Mouse (Mus musculus) inflammation-experienced regulatory T-cells, adult 16 weeks (primary cell): ENCODE data around the gene Tldc2. TPM values are rescaled to one million over a fixed set of nuclear protein-coding genes. Genes with fewer than 3 reads are reported as not detected.

Experiments used
- polyA plus RNA-seq: library from polyadenylated mRNA; unstranded; fragments of 100-300 nt; shearing (Covaris generic); gene quantifications from one replicate; pipeline ENCODE4 v1.2.1, GENCODE M21; 2017

Gene Tldc2
- polyA plus RNA-seq: not detected

DNA sequence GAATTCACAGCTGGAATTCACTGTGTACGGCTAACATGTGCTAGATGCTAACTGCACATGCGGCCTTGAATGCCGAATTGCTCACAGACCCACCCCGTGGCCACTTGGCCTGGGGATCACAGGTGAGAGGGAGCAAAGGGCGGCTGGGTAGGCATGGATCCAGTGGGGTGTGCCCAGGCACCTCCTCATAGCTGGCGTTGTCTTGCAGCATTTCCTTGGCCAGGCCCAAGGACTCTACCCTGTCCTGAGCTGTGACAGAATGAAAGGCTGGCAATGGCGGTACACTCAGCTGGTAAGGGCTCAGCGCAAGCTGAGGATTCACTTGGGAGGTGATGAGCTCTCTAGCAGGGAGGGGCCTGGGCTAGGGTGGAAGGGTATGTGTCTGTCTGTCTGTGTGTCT is at the start of gene Tldc2:
TSS of gene Tldc2 (plus strand) at position 260 of the 400 bp plus-strand sequence.

DNA sequence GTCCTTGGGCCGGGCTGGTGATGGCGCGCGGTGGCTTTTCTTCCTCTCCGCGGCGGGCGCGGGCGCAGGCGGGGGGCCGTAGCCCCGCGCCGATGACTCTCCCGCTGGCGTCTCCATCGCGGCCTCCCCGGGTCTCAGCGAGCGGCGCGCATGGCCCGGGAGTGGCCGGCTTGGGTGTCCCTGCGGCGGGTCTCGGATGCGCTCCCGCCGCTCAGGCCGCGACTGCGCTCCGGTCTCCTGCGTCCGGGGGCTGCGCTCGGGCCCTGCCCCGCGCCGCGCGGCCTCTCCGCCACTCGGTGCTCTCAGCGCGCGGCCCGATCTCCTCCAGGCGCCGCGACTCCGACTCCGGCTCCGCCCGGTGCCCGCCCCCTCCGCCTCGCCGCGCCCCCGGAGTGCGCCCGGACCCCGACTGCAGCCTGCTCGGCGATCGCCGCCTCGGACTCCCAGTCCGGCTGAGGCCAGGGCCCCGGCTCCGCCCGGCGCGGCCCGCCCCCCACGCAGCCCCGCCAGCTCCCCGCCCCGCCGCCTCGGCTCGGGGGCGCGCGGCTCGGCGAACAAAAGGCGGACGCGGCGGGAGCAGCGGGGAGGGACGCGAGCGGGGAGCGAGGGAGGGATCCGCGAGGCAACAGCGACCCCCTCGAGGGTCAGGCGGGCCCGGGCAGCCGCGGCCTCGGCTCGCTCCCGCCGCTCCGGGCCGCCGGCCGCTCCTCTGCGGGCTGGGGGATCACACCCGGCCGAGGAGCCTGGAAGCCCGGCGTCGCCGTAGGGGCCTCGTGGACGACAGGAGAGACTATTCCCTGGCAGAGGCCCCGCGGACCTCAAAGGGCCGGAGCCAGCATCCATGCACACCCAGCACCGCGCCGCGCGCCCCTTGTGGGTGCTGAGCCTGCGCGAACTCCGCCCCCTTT is 7.8 kb upstream of the Tldc2 start, which contains the start of gene Soga1:
TSS of gene Soga1 (minus strand) at position 462 of the 908 bp plus-strand sequence.

GRCm38 (mm10) chr2:157135014-157135413 is 48.2 kb downstream of the Tldc2 start, which contains the start of gene Samhd1:
Gene Samhd1, minus strand, starts transcription at chr2:157135265.

Other genes with a start within 250 kb of the Tldc2 start
- 19.0 TPM for gene Tgif2, start 247.0 kb upstream of the Tldc2 start, polyA plus RNA-seq
- gene 4930518I15Rik, start 229.1 kb upstream of the Tldc2 start, polyA plus RNA-seq: 7.9 TPM
- gene Rab5if, start 223.9 kb upstream of the Tldc2 start, polyA plus RNA-seq: 14.0 TPM
- 97.6 TPM for gene Sla2, start 199.9 kb upstream of the Tldc2 start, polyA plus RNA-seq
- 146 TPM for gene Ndrg3, start 95.0 kb upstream of the Tldc2 start, polyA plus RNA-seq
- gene Dsn1, start 79.9 kb upstream of the Tldc2 start, polyA plus RNA-seq: 19.5 TPM
- gene Soga1, start 7.8 kb upstream of the Tldc2 start, polyA plus RNA-seq: not detected
- 785 TPM for gene Samhd1, start 48.2 kb downstream of the Tldc2 start, polyA plus RNA-seq
- 44.5 TPM for gene Rbl1, start 117.5 kb downstream of the Tldc2 start, polyA plus RNA-seq
- gene Rpn2, start 192.0 kb downstream of the Tldc2 start, polyA plus RNA-seq: 250 TPM
- gene Mroh8, start 192.5 kb downstream of the Tldc2 start, polyA plus RNA-seq: 0.21 TPM